Mouse (Mus musculus): ENCODE measurements at regions not wholly inside any gene's neighbourhood (a gene's known extent, or its start where the extent isn't known, plus 50 kb on each side); places are given as distances from the start of the nearest gene placed in this dataset.
"Not testable (repeated sequence)": the region's sequence is repeated elsewhere in the genome, so short reads cannot be mapped to it uniquely, and the experiment has no call there.

DNA sequence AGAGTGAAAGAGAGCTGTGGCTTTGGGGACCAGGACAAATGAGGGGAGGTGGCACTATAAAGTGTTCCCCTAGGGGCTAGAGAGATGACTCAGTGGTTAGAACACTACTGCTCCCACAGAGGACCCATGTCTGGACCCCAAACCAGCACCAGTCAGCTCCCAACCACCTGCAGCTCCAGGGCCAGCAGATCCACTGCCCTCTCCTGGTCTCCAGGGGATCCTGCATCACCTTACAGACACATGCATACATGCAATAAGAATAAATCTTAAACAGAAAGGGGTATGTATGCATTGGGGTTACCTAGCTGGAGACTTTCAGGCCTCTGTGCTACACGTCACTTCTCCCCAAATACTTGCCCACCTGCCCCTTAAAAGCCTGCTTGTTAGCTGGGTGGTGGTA, 93.8 kb upstream of the Zfp706 start:
- DNase-seq (ENCODE audit: low spot score in 2 of 2) = no peak

DNA sequence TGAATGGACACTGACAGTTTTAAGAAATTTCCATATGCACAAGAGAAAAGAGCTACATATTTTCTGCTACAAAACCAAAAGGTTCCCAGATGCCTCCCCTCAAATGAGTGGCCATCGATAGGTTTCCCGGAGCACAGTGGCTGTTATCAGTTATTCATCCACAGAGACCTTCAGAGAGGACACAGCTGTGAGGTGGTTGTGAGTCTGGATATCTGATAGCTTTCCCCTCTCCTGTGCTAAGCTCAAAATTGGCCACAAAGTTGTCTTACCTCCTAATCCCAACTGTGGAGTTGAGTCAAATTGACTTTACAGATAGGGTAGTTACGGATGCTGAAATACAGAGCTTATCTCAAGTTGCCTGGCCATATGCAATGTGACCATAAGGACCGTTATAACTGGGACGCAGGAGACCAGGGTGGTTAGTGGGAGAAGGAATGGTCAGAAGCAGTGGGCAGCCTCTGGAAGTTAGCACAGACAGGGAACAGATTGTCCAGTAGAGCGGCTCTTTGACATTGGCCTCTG, 93.3 kb upstream of the Zfp706 start:
- DNase-seq (ENCODE audit: low spot score in 2 of 2) = no peak

DNA sequence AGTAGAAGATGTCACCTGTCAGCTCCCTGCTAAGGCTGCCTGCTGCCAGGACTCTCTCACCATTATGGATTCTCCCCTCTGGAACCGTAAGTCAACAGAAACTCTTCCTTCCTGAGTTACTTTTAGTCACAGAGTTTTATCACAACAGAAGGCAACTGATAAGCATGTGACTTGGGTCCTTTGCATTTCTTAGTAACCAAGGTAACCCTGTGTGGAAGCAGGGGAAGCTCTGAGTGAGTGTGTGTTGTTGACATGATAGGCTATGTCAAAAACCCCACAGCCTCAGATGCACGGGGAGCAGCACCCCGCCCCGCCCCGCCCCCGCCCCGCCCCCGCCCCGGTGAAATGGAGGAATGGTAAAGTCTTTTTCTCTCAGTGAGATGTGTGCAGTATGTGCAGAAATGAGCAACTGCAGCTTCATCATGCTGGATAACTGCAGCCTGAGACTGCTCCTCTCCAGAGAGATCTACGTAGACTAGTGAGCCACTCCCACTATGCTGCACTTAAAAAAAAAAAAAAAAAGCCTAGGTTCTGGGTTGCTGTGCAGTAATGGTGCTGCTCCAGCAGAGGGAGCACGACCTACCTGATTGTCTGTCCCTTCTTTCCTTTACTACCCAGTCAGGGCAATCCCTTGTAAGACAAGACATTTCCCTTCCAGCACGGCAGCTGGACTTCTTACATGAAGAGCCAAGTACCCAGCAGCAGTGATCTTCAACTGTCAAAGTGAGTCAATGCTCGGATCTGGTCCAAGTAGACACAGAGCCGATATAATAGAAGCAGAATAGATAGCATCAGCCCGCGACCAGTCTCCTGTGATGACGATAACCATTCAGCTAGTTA, 92.6 kb upstream of the Zfp706 start:
- peak; percentile 12 to 32 for DNase-seq (ENCODE audit: low spot score in 2 of 2)

DNA sequence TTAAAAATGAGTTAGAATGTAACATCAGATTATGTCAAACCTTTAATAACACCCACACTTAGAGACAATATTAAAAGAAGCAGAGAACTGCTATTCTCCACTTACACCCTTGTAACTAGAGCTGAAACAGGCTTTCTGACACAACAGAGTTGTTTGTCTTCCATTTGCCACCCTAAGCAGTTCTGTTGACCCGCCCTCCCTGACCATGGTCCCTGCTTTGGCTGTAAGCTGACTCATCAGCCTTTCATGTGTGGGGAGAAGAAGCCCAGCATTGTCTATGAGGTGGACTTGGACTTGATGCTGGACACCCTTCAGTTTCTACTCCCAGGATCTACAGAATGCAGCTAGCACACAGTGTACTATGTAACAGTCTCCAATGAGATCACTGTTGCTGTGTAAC, 91.6 kb upstream of the Zfp706 start:
- no peak for DNase-seq (ENCODE audit: low spot score in 2 of 2)

DNA sequence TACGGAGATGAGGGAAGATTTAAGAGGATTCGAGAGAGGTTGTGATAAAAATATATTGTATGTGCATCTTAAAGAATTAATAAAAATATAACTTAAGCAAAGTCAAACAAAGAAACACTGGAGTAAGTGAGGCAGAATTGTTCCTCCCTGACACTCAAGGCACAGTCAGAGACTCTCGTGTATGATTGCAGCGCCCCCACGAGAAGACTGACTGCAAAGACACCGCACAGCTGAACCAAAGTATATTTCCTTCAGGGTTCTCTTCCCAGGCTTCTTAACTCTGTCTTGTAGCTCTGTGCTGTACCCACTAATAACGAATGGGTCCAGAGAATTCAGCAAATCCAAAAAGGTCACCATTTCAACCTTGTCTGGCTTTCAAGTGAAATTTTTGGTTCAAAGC, 89.9 kb upstream of the Zfp706 start:
- no peak for DNase-seq (ENCODE audit: low spot score in 2 of 2)

DNA sequence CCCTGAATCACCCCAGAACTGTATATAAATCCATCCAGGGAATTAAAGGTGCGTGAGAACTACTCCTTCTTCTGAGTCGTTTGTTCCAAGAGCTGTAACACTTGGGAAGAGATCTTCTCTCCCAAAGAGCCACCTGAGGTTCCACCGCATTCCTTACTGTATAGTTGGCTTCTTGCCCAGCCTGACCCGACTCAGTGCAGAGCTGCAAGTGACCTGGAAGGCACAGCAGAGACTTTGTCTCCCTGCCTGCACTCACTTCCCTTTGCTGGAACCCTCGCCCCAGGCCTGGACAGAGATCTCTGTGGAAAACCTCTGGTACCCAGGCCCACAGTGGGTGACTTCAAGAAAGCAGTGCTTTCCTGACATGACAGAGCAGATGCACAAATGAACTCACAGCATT, 83.6 kb upstream of the Zfp706 start:
- DNase-seq (ENCODE audit: low spot score in 2 of 2) = not testable (repeated sequence)

DNA sequence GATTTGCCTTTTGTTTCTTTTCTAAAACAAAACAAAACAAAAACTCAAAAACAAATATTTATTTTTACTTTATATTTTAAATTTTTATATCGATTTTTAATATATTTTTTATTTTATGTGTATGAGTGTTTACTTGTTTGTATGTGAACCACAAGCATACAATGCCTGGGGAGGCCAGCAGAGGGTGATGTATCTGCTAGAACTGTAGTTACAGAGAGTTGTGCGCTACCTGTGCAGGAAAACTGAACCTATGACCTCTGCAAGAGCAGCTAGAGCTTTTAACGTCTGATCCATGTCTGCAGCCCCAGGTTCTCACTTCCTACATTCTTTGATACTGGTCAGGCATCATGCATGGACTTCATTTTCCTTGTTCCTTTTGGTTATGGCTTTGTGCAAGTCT, 76.2 kb upstream of the Zfp706 start:
- no peak for DNase-seq (ENCODE audit: low spot score in 2 of 2)

DNA sequence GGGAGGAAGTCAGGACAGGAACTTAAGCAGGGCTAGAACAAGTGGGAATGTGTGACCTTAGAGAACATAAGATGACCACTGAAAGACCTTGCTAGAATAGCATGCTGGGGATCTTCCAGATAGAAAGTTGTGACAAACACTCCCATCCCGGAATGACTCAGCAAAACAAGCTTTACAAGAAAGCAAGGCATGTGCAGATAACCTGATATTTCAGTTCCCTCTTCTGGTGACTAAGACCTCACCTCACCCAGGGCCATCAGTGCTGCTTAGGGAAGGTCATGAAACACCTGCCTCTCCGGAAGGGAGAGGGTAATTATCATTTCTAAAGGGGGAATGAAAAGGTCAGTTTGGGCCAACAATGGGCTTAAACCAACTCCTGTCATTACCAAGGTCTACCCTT, 74.3 kb upstream of the Zfp706 start:
- DNase-seq (ENCODE audit: low spot score in 2 of 2) = no peak

DNA sequence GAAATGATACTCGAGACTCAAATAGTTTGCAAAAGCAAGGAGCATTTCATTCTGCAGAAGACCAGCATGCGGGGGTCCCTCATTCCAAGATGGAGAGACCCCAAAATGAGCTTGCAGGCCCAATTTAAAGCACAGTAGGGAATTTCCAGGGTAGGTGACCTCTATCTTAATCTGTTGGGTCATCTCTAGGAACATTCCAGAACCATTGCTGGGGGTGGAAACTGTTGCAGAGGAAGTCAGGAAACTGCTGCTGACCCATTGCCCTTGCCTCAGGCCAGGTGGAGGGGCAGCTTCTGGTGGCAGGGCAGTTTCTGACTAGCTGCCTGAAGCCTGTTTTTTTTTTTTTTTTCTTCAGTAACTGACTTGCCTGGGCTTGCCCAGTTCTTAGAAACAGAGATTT, 73.4 kb upstream of the Zfp706 start:
- no peak for DNase-seq (ENCODE audit: low spot score in 2 of 2)

DNA sequence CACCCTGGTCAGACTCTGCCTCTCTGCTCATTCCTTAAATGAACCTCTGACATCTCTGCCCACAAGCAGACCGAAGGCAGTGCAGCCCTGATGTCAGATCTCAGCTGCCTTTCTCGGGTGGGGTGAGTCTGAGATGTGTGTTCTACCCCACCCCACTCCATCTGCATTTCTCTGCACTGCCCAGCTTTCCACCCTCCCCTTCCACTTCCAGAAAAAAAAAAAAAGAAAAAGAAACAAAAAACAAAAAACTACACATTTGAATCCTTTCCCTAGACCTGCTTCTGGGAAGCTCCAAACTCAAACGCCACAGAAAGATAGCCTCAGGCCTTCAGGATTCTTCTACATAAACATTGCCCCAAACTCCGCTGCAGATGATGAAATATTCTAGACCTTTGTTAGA, 72.8 kb upstream of the Zfp706 start:
- no peak for DNase-seq (ENCODE audit: low spot score in 2 of 2)

DNA sequence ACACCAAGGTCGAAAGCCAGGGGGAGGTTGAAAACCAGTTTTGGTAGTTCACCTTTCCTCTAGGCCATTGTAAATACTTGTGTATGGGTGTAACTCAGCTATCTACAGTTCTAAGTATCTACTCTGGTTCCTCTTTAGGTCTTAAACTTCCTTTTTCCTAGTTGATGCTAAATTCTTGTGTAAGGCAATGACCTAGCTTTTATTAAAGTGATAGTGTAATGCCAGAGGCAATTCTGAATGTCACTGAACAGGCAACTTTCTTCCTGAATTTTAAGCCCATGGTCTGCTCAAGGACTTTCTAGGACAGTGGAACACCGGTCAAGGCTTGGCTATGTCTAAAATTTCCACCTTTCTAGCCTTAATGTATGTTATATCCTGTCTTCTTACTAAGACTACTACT, 66.6 kb upstream of the Zfp706 start:
- DNase-seq (ENCODE audit: low spot score in 2 of 2) = not testable (repeated sequence)

DNA sequence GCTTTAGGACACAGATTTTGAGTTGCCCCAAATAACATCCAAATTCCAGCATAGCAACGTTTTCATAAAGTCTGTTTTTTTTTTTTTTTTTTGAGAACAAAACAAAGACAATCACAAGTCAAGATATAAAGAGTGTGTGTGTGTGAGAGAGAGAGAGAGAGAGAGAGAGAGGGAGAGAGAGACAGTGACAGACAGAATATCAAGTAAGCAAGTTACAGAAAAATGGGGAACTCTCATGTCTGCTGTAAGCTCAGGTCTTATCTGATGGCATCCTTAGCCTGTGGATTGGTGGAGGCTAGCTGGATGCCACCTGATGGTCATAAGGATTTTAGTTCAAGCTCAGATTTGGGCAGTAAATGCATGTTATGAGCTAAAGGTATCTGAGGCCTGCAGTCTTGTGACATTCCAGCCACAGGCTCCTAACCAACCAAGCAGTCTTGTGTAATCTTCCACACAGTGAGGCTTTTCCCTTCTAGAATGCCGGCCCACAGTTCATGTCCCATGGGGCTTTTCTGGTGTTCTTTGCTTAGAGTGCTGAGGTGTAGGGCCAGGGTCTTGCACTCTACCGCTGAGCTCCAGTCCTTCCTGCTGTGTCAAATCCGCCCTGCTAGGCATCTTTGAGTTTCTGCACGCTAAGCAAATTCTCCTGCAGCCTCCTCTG, 64.8 kb upstream of the Zfp706 start:
- no peak for DNase-seq (ENCODE audit: low spot score in 2 of 2)

DNA sequence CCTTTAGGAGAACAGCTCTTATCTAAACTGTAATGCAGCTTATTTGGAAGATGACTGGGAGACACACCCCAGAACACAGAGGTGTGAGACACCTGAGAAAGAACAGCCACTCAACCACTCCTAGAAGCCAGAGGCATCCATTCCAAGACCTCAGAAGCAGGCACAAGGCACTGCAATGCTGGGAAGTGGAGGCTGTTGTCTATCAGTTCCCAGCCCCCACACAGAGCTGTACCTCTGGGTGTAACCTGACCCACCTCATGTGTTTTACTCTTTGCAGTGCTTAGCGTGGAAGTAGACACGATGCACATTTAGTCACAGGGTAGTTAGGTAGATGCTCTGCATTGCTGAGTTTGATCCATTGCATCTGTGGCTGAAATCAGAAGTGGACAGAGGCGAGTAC, 62.6 kb upstream of the Zfp706 start:
- no peak for DNase-seq (ENCODE audit: low spot score in 2 of 2)

DNA sequence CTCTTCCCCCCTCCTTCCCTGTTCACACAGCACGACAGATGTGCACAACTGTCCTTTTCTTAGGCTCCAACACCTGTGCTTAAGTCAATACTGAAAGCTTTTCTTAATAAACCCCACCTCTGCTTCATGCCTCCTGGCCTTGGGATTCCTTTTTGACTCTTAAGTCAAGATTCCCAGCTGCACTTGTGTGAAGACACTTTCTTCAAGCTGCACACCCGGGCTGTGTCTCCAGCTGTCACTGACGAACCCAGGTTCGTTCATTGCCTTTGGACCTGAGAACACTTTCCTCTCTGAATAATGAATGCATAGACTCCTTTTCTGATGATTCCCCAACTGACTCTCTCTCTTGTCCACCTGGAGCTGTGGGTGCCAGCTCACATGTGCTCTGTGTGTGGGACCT, 59.8 kb upstream of the Zfp706 start:
- DNase-seq (ENCODE audit: low spot score in 2 of 2) = no peak

DNA sequence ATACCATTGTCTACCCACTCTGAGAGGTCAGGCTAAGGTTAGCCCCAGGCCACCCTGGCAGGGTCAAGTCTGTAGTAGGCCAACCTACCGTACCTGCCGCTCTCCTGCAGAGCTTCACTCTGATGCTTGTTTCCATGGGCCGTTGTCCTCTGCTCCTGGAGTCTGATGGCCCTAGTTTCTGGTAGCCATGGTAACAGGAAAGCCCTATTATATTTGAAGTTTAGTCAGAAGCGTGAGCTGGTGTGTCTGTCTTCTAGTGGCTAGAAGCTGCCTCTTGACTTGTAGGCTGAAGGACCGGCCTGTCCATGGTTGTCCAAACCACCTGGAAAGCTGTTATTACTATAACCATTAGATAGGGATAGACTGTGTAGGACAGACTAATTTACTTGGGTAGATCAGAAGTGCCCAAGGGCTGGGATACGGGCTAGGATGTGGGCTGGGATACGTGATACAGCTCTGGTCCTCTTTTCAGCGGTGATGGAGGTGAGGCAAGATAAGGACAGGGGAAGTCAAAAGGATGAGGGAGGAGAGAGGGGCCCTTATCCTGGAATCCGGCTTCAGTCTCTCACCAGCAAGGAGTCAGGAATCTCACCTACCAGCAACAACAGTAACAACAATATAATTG, 58.5 kb upstream of the Zfp706 start:
- DNase-seq (ENCODE audit: low spot score in 2 of 2) = no peak

DNA sequence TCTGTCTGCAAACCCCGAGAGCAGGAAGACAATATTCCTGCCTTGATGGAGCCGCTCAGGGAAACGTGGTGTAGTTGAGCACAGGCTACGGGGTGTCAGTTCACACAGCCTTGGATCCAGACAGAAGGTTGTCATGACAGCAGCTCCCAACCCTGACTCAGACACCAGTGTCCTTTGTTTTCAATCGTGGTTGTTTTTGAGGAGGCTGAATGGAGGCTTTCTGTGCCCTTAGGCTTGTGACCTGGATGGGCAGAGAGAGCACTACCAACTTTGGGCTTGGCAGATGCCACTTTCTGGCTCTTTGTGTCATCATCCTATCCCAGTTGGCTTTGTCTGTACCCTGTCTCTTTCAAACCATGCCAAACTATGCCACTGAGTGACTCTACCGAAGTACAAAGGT, 57.8 kb upstream of the Zfp706 start:
- no peak for DNase-seq (ENCODE audit: low spot score in 2 of 2)

DNA sequence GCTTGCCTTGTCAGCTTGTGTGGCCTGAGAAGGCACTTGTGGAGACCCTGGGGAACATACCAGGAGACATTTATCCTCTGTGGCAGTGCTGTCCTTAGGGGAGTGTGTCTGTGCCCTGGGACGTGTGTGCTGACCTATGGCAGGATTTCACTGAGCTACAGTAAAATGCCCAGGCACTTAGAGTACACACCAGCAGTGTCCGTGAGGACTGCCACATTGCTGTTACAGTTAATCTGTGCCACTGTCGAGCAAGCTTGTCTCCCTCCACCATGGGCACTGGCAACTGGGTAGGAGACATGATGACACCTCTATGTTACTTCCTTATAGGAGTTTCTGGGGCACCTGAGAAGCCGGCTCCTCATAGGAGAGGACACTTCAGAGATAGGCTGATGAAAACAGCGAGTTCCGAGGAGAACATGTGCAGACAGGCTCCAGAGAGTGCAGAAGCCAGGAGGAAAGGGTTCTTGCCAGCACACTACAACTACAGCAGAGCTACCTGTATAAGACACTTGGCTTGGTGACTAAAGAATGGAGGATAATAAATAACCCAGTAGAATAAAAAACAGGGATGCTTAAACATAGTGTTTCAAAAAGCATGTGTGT, 56.3 kb upstream of the Zfp706 start:
- no peak for DNase-seq (ENCODE audit: low spot score in 2 of 2)

DNA sequence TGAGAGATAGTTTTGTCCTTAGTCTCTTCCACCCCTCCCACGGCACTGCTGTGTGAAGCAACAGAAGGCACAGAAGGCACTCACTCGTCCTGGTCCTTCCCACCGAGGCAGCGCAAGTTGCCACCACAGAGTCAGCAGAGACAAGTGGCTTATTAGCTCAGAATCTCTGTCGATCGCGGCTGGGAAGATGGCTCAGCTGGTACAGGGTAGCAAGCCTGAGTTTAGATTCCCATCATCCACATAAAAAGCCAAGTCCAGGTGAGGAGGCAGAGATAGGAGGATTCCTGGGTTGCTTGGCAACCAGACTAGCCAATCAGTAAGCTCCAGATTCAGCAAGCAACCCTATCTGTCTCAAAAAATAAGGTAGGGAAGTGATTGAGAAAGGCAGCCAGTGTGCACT, 55.0 kb upstream of the Zfp706 start:
- DNase-seq (ENCODE audit: low spot score in 2 of 2) = no peak

DNA sequence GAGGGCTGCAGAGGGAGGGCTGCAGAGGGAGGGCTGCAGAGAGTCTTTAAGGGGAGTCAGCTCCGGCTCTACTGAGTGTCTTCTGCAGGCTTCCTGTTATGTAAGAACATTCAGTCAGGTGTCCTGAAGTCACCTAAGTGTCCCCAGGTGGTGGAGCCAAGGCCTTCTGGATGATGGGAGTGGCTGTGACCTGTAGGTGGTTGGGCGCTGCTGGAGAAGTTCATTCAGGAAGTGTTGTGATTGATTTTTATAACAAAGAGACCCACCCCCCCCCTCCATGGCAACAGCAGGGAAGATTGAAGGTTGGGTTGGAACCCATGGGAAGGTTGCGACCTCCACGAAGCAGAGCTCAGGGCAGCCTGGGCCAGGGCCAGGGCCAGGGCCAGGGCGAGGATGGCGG, 53.9 kb upstream of the Zfp706 start:
- DNase-seq (ENCODE audit: low spot score in 2 of 2) = no peak

DNA sequence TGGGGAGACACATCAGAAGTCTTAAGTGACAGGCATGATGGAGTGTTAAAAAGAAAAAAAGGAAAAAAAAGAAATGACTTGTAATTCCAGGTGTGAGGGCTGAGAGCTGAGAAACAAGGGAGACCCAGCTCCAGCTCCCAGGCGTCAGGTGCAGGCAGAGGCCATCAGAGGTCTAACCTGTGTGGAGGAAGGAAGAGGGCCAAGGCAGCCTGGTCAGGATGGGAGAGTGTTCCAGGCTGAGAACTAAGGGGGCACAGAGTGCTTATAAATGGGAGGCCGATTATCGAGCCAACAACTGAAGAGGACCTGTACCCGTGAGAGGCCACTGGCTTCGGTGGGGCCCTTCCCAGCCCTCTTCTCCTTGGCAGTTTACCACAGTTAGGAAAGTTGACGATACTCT, 53.3 kb upstream of the Zfp706 start:
- no peak for DNase-seq (ENCODE audit: low spot score in 2 of 2)

Data from heart, adult 9 months (tissue).